Mouse (Mus musculus) midbrain, postnatal 0 days (tissue): ENCODE results near the gene Sclt1. TPM values are rescaled to one million over a fixed set of nuclear protein-coding genes. Genes with fewer than 3 reads are reported as not detected.

Source experiments
- ATAC-seq: fragments of 200-750 bp; cut with Nextera tagmentation; 2 replicates; pipeline ENCODE4 v1.8.0; 2017; ENCODE audit warnings: moderate number of reproducible peaks, mild to moderate bottlenecking, moderate TSS enrichment, moderate library complexity; ENCODE audit not compliant: low FRiP score
- DNase-seq: peaks from one replicate; pipeline ENCODE4 v3.0.0-alpha.2; 2015; ENCODE audit warnings: low spot score
- H3K27ac ChIP-seq: fragments of 300-500 bp; sonication (generic); 2 replicates; pipeline ENCODE4 v1.5.1; 2014; ENCODE audit warnings: low read depth, mild to moderate bottlenecking, low read length, mixed read lengths
- H3K27me3 ChIP-seq: fragments of 300-500 bp; sonication (generic); 2 replicates; pipeline ENCODE4 v1.6.1; 2014; ENCODE audit warnings: low read length, control low read depth, mixed read lengths; ENCODE audit not compliant: insufficient read depth
- H3K36me3 ChIP-seq: fragments of 300-500 bp; sonication (generic); 2 replicates; pipeline ENCODE4 v1.6.1; 2014; ENCODE audit warnings: low read length, control low read depth, mixed read lengths; ENCODE audit not compliant: insufficient read depth
- H3K4me1 ChIP-seq: fragments of 300-500 bp; sonication (generic); 2 replicates; pipeline ENCODE4 v1.6.1; 2014; ENCODE audit warnings: mild to moderate bottlenecking, control low read depth, antibody characterized with exemption, low read length, mixed read lengths; ENCODE audit not compliant: insufficient read depth
- H3K4me2 ChIP-seq: fragments of 300-500 bp; sonication (generic); 2 replicates; pipeline ENCODE4 v1.6.1; 2014; ENCODE audit warnings: low read depth, mild to moderate bottlenecking, low read length, mixed read lengths; ENCODE audit not compliant: poor library complexity, severe bottlenecking
- H3K4me3 ChIP-seq: fragments of 300-500 bp; sonication (generic); 2 replicates; pipeline ENCODE4 v1.5.1; 2014; ENCODE audit warnings: low read depth, mild to moderate bottlenecking, low read length, moderate library complexity
- H3K9ac ChIP-seq: fragments of 300-500 bp; sonication (generic); replicated peaks from 2 replicates; pipeline ENCODE4 v1.6.1; 2014; ENCODE audit warnings: mild to moderate bottlenecking, low read length, moderate library complexity, mixed read lengths; ENCODE audit not compliant: poor library complexity, severe bottlenecking
- H3K9me3 ChIP-seq: fragments of 300-500 bp; sonication (generic); 2 replicates; pipeline ENCODE4 v1.6.1; 2016; ENCODE audit warnings: low read length, control low read depth
- CTCF ChIP-seq: IDR thresholded peaks from 2 replicates; pipeline ENCODE4 v1.5.1; 2016; ENCODE audit warnings: antibody characterized with exemption, mild to moderate bottlenecking
- WGBS: fragments of 180-500 bp; shearing (Covaris S2); extraction: QIAGEN DNeasy Blood & Tissue Kit; methylation state at CpG from one replicate; pipeline ENCODE4 v1.1.7; 2014; 5-methylcytosine and 5-hydroxymethylcytosine counted together
- polyA plus RNA-seq: library from polyadenylated mRNA; unstranded; fragments of >200 nt; fragmentation: Nextera tagmentation; extraction: Ambion mirVana; gene quantifications from 2 replicates; pipeline ENCODE4 v1.2.1, GENCODE M21; 2015
- total RNA-seq: library from RNA; depleted of rRNA; stranded (reverse); fragments of >200 nt; gene quantifications from 2 replicates; pipeline ENCODE4 v1.2.3, GENCODE M21; 2014

The Sclt1 gene
- total and polyA plus RNA-seq, 2 experiments from 2014 or later, result 16.8 to 18.0 TPM

DNA sequence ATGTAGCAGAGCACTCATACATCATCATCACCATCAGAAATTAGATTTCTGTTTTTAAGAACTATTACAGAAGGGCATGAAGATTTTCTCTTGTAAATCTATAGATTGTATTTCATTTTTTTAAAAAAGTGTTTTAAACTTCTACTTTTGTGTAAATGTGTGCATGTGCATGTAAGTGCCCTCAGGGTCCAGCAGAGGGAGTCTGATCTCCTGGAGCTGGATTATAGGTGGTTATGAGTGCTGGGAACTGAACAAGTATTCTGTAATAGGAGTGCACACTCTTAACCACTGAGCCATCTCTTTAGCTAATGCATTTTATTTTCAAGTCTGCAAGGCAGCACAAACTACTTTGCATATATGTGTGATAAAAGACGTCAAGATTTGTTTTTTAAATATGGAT lies 86.7 kb downstream of the Sclt1 start:
- ATAC-seq, result no peak
- H3K9ac ChIP-seq, result no peak overlapping the region
- no peaks in the 10 kb centered on the region for H3K9me3 ChIP-seq
- no peak overlapping the region for H3K27ac ChIP-seq
- DNase-seq, result no peak
- peaks cover 4% of the 10 kb centered on the region; the same call in 1 of the 2 replicates for H3K36me3 ChIP-seq
- H3K4me2 ChIP-seq, result no peak overlapping the region
- no peak overlapping the region for H3K4me3 ChIP-seq
- H3K4me1 ChIP-seq, result no peaks in the 10 kb centered on the region
- H3K27me3 ChIP-seq, result no peaks in the 10 kb centered on the region
- no peak for TF ChIP-seq CTCF
- WGBS, result 94% methylated on average over 1 of the region's 1 CpGs

DNA sequence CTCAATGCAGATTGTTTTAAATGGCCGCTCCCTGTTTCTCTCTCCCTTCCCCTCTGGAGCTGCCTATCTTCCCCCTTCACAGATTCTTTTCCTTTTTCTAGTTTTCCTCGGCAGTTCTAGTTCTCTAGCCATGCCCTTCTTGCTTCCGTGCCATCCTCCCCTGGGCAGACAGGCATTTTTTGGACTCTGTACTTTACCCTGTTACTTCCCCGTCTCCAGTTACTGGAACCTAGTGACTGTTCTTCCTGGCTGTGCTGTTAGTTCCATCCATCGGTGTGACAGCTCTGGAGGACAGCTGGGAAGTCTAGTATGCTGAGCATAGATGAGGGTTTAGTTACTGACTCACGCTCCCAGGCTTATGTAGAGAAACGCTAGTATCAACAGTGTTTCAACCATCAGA lies 121.3 kb downstream of the Sclt1 start:
- no peak for TF ChIP-seq CTCF
- Histone ChIP-seq H3K27me3 (no peaks in the 10 kb centered on the region), H3K4me2 (no peak overlapping the region), H3K27ac (no peak overlapping the region), H3K4me3 (no peak overlapping the region), H3K9me3 (no peaks in the 10 kb centered on the region), H3K9ac (no peak overlapping the region), H3K4me1 (no peaks in the 10 kb centered on the region), H3K36me3 (no peaks in the 10 kb centered on the region)
- 90% methylated on average over 7 of the region's 7 CpGs for WGBS
- DNase-seq (no peak), ATAC-seq (no peak)

DNA sequence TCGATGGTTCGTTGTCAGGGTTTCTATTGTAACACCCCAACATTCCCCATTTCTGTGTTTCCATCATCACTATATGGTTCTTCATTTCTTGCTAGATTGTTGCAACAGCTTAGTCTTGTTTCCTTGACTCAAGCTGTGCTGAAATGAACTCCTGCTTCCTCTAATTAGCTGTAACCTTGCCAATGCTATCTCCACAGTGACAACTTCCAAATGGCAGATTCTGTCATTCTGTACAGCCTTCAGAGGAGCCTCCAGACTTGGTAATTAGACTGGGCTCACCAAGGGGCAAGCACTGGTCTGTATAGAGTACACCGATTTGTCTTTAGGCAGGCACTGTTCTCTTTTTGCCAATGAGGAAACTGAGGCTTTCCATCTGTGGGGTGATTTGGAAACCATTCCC lies 123.8 kb downstream of the Sclt1 start:
- WGBS, result 83% methylated on average over 3 of the region's 3 CpGs
- Histone ChIP-seq H3K4me2 (no peak overlapping the region), H3K36me3 (peaks cover 8% of the 10 kb centered on the region), H3K9me3 (no peaks in the 10 kb centered on the region), H3K27ac (no peak overlapping the region), H3K27me3 (no peaks in the 10 kb centered on the region), H3K9ac (no peak overlapping the region), H3K4me3 (no peak overlapping the region), H3K4me1 (no peaks in the 10 kb centered on the region)
- ATAC-seq (no peak), DNase-seq (peak; percentile 33)
- no peak for TF ChIP-seq CTCF

DNA sequence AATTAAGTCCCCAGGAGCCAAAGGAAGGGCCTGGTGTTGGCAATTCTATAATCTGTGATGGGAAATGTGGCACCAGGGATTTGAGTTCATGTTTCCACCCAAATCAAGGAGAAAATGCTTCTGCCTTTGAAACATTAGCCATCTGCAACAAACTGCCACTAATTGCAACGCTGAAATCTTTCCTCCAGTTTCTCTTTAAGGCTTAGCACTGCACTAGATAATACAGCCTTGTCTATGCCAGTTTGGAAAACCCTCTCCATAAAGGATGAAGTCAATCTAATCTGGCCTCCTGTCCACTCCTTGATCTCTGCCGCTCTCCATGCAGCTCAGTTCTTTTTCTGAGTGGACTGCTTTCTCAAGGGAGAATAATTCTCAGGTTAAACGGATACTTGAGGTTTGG lies 124.3 kb downstream of the Sclt1 start:
- ATAC-seq (no peak), DNase-seq (peak; percentile 24)
- Histone ChIP-seq H3K27me3 (no peaks in the 10 kb centered on the region), H3K4me3 (no peak overlapping the region), H3K27ac (no peak overlapping the region), H3K36me3 (peaks cover 12% of the 10 kb centered on the region), H3K4me1 (no peaks in the 10 kb centered on the region), H3K9me3 (no peaks in the 10 kb centered on the region), H3K9ac (no peak overlapping the region), H3K4me2 (no peak overlapping the region)
- no peak for TF ChIP-seq CTCF
- 74% methylated on average over 3 of the region's 3 CpGs for WGBS

DNA sequence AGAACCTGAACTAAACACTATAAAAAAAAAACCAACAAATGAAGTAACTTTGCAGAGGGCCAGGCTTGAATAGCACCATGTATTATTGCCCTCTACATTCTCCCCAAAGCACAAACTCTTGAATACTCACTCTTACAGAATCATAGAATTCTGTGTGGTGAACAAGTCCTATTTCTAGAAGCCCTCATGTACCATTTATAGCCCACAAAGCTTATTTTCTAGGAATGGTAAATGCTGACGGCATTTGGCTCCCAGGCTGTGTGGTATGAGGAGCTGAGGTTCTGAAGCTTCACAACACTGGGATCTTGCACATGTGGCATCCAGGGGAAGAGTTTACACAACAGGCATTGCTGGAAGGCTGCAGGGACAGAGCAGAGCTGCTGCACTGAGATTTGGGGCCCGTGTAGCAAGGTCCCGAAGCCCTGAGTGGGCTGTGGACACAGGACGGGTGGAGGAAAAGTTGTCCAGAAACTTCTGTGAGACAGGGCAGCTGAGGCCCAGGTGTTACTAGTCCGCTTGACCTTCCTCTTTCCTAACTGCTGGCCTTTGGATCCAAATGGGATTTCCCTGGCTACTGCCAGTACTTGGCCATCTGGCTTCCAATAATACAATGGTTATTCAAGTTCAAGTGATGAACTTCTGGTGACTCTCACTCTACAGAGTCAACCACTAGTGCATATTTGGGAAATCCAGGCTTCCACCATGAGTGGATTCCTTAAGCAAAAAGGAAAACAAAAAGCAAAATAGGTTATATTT lies 127.9 kb downstream of the Sclt1 start:
- no peak for TF ChIP-seq CTCF
- H3K4me2 ChIP-seq, result no peak overlapping the region
- no peak for ATAC-seq
- H3K4me1 ChIP-seq, result no peaks in the 10 kb centered on the region
- no peak for DNase-seq
- H3K27me3 ChIP-seq, result no peaks in the 10 kb centered on the region
- peaks cover 34% of the 10 kb centered on the region for H3K36me3 ChIP-seq
- WGBS, result 95% methylated on average over 5 of the region's 5 CpGs
- H3K9ac ChIP-seq, result no peak overlapping the region
- H3K9me3 ChIP-seq, result no peaks in the 10 kb centered on the region
- H3K27ac ChIP-seq, result no peak overlapping the region
- H3K4me3 ChIP-seq, result no peak overlapping the region

DNA sequence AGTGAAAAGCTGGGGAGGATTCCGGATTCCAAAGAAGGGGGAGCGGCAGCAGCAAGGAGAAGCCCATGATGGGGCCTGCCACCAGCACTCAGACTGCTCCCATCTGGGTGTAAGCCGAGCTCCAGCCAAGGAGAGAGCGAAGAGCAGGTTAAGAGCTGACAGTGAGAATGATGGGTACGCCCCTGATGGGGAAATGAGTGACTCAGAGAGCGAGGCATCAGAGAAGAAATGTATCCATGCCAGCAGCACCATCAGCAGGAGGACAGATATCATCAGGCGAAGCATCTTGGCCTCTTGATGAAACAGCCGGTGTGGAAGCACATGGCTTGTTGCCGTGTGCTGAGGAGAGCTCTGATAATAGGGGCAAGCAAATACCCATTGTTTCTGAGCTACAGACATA lies 128.6 kb downstream of the Sclt1 start:
- Histone ChIP-seq H3K36me3 (peaks cover 34% of the 10 kb centered on the region), H3K4me2 (no peak overlapping the region), H3K4me3 (no peak overlapping the region), H3K4me1 (no peaks in the 10 kb centered on the region), H3K9me3 (no peaks in the 10 kb centered on the region), H3K9ac (no peak overlapping the region), H3K27me3 (no peaks in the 10 kb centered on the region), H3K27ac (no peak overlapping the region)
- ATAC-seq (no peak), DNase-seq (no peak)
- 92% methylated on average over 9 of the region's 9 CpGs for WGBS
- no peak for TF ChIP-seq CTCF
